Mouse (Mus musculus): ENCODE measurements around the gene Cog3. TPM values are rescaled to one million over a fixed set of nuclear protein-coding genes. Genes with fewer than 3 reads are reported as not detected.

Cog3 gene
- total RNA-seq, 1 experiment: 11.2 TPM

- Histone ChIP-seq H3K27ac (ENCODE audit: insufficient read depth, low read depth, low read length, poor library complexity, severe bottlenecking) (no peak overlapping the region), H3K36me3 (ENCODE audit: control insufficient read depth, insufficient read depth, low read length, poor library complexity, severe bottlenecking) (peaks cover 3% of the 10 kb centered on the region; the same call in 1 of the 2 replicates), H3K4me1 (ENCODE audit: control insufficient read depth in 2 of 2, insufficient read depth in 2 of 2, low read length in 2 of 2, poor library complexity in 1 of 2) (no peaks in the 10 kb centered on the region), H3K9me3 (ENCODE audit: control insufficient read depth, insufficient read depth, low read depth, low read length) (no peaks in the 10 kb centered on the region), H3K4me3 (ENCODE audit: insufficient read depth in 1 of 2, low read depth in 1 of 2, low read length in 2 of 2, poor library complexity in 1 of 2, severe bottlenecking in 1 of 2) (no peak overlapping the region), H3K9ac (ENCODE audit: insufficient read depth, low read depth, low read length, poor library complexity, severe bottlenecking) (no peak overlapping the region)
- DNase-seq (ENCODE audit: low read depth, low spot score): no peak
- TF ChIP-seq CHD2 (IDR thresholded peaks at IDR 0.05; ENCODE audit: low read depth, low read length) (no peak), HCFC1 (IDR thresholded peaks at IDR 0.05; ENCODE audit: borderline replicate concordance, insufficient read depth, low read length) (no peak), ZNF384 (IDR thresholded peaks at IDR 0.05; ENCODE audit: low read depth, low read length) (no peak), MAFK (IDR thresholded peaks at IDR 0.05; ENCODE audit: insufficient read depth, low read depth, low read length) (no peak), ZC3H11A (IDR thresholded peaks at IDR 0.05; ENCODE audit: borderline replicate concordance, low read depth, low read length) (no peak)
- in situ Hi-C loops (cut with MboI; ENCODE audit: low sequenced_read_pairs in 2 of 2, unreplicated experiment in 2 of 2): no loop called here
These were observed 45.3 kb downstream of the Cog3 start for GRCm38 (mm10) chr14:75708986-75709385.

- DNase-seq (ENCODE audit: low read depth, low spot score): no peak
- in situ Hi-C loops (cut with MboI; ENCODE audit: low sequenced_read_pairs in 2 of 2, unreplicated experiment in 2 of 2): no loop called here
These were observed 46.5 kb downstream of the Cog3 start for GRCm38 (mm10) chr14:75707771-75708170.

GRCm38 (mm10) chr14:75706647-75707046 is 47.7 kb downstream of the Cog3 start:
- H3K36me3 ChIP-seq (ENCODE audit: control insufficient read depth, insufficient read depth, low read length, poor library complexity, severe bottlenecking): peaks cover 11% of the 10 kb centered on the region
- H3K27ac ChIP-seq (ENCODE audit: insufficient read depth, low read depth, low read length, poor library complexity, severe bottlenecking): no peak overlapping the region
- H3K4me3 ChIP-seq (ENCODE audit: insufficient read depth in 1 of 2, low read depth in 1 of 2, low read length in 2 of 2, poor library complexity in 1 of 2, severe bottlenecking in 1 of 2): no peak overlapping the region
- no peak for DNase-seq (ENCODE audit: low read depth, low spot score)
- TF ChIP-seq CHD2 (IDR thresholded peaks at IDR 0.05; ENCODE audit: low read depth, low read length): no peak
- TF ChIP-seq MAFK (IDR thresholded peaks at IDR 0.05; ENCODE audit: insufficient read depth, low read depth, low read length): peak; percentile 90
- no peaks in the 10 kb centered on the region for H3K9me3 ChIP-seq (ENCODE audit: control insufficient read depth, insufficient read depth, low read depth, low read length)
- no peaks in the 10 kb centered on the region; a peak in 1 of 4 replicates for H3K4me1 ChIP-seq (ENCODE audit: control insufficient read depth in 2 of 2, insufficient read depth in 2 of 2, low read length in 2 of 2, poor library complexity in 1 of 2)
- in situ Hi-C loops (cut with MboI; ENCODE audit: low sequenced_read_pairs in 2 of 2, unreplicated experiment in 2 of 2): no loop called here
- H3K9ac ChIP-seq (ENCODE audit: insufficient read depth, low read depth, low read length, poor library complexity, severe bottlenecking): no peak overlapping the region

More at GRCm38 (mm10) chr14:75707771-75708170, 46.5 kb downstream of the Cog3 start:
- Histone ChIP-seq H3K4me1 (ENCODE audit: control insufficient read depth in 2 of 2, insufficient read depth in 2 of 2, low read length in 2 of 2, poor library complexity in 1 of 2) (no peaks in the 10 kb centered on the region; a peak in 1 of 4 replicates), H3K9ac (ENCODE audit: insufficient read depth, low read depth, low read length, poor library complexity, severe bottlenecking) (no peak overlapping the region), H3K36me3 (ENCODE audit: control insufficient read depth, insufficient read depth, low read length, poor library complexity, severe bottlenecking) (peaks cover 9% of the 10 kb centered on the region), H3K27ac (ENCODE audit: insufficient read depth, low read depth, low read length, poor library complexity, severe bottlenecking) (no peak overlapping the region), H3K9me3 (ENCODE audit: control insufficient read depth, insufficient read depth, low read depth, low read length) (no peaks in the 10 kb centered on the region), H3K4me3 (ENCODE audit: insufficient read depth in 1 of 2, low read depth in 1 of 2, low read length in 2 of 2, poor library complexity in 1 of 2, severe bottlenecking in 1 of 2) (no peak overlapping the region)
- TF ChIP-seq HCFC1 (IDR thresholded peaks at IDR 0.05; ENCODE audit: borderline replicate concordance, insufficient read depth, low read length) (no peak), ZNF384 (IDR thresholded peaks at IDR 0.05; ENCODE audit: low read depth, low read length) (no peak), MAFK (IDR thresholded peaks at IDR 0.05; ENCODE audit: insufficient read depth, low read depth, low read length) (no peak), ZC3H11A (IDR thresholded peaks at IDR 0.05; ENCODE audit: borderline replicate concordance, low read depth, low read length) (no peak), CHD2 (IDR thresholded peaks at IDR 0.05; ENCODE audit: low read depth, low read length) (no peak)

- Histone ChIP-seq H3K9ac (ENCODE audit: insufficient read depth, low read depth, low read length, poor library complexity, severe bottlenecking) (no peak overlapping the region), H3K4me3 (ENCODE audit: insufficient read depth in 1 of 2, low read depth in 1 of 2, low read length in 2 of 2, poor library complexity in 1 of 2, severe bottlenecking in 1 of 2) (no peak overlapping the region), H3K9me3 (ENCODE audit: control insufficient read depth, insufficient read depth, low read depth, low read length) (no peaks in the 10 kb centered on the region), H3K27ac (ENCODE audit: insufficient read depth, low read depth, low read length, poor library complexity, severe bottlenecking) (no peak overlapping the region), H3K4me1 (ENCODE audit: control insufficient read depth in 2 of 2, insufficient read depth in 2 of 2, low read length in 2 of 2, poor library complexity in 1 of 2) (no peaks in the 10 kb centered on the region; a peak in 1 of 4 replicates), H3K36me3 (ENCODE audit: control insufficient read depth, insufficient read depth, low read length, poor library complexity, severe bottlenecking) (peaks cover 5% of the 10 kb centered on the region)
- in situ Hi-C loops (cut with MboI; ENCODE audit: low sequenced_read_pairs in 2 of 2, unreplicated experiment in 2 of 2): no loop called here
- no peak for TF ChIP-seq MAFK (IDR thresholded peaks at IDR 0.05; ENCODE audit: insufficient read depth, low read depth, low read length)
- no peak for TF ChIP-seq ZC3H11A (IDR thresholded peaks at IDR 0.05; ENCODE audit: borderline replicate concordance, low read depth, low read length)
- no peak for TF ChIP-seq HCFC1 (IDR thresholded peaks at IDR 0.05; ENCODE audit: borderline replicate concordance, insufficient read depth, low read length)
- no peak for TF ChIP-seq CHD2 (IDR thresholded peaks at IDR 0.05; ENCODE audit: low read depth, low read length)
- TF ChIP-seq ZNF384 (IDR thresholded peaks at IDR 0.05; ENCODE audit: low read depth, low read length): no peak
- DNase-seq (ENCODE audit: low read depth, low spot score): no peak
These were observed 56.4 kb downstream of the Cog3 start for GRCm38 (mm10) chr14:75697928-75698327.

DNA sequence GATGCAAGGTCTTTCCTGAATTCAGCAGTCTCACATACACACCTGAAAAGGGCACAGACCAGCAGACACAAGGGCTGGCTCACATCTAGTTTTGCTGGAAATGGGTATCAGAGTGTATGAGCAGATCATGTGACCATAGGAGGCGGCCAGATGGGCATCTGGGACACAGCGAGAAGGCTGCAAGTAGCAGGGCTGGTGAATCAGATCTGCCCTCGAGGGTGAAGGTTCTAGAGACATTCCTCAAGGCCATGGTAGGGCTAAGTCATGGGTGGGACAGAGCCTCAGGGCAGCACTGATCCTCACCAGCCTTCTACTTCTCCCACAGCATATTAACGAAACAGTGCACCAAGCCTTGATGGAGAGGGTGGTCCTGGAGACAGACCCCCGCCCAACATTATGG is 58.2 kb downstream of the Cog3 start:
- no peak overlapping the region for H3K27ac ChIP-seq (ENCODE audit: insufficient read depth, low read depth, low read length, poor library complexity, severe bottlenecking)
- no peaks in the 10 kb centered on the region for H3K9me3 ChIP-seq (ENCODE audit: control insufficient read depth, insufficient read depth, low read depth, low read length)
- in situ Hi-C loops (cut with MboI; ENCODE audit: low sequenced_read_pairs in 2 of 2, unreplicated experiment in 2 of 2): no loop called here
- no peaks in the 10 kb centered on the region for H3K4me1 ChIP-seq (ENCODE audit: control insufficient read depth in 2 of 2, insufficient read depth in 2 of 2, low read length in 2 of 2, poor library complexity in 1 of 2)
- DNase-seq (ENCODE audit: low read depth, low spot score): no peak
- TF ChIP-seq CHD2 (IDR thresholded peaks at IDR 0.05; ENCODE audit: low read depth, low read length) (no peak), MAFK (IDR thresholded peaks at IDR 0.05; ENCODE audit: insufficient read depth, low read depth, low read length) (no peak), ZNF384 (IDR thresholded peaks at IDR 0.05; ENCODE audit: low read depth, low read length) (no peak)
- no peaks in the 10 kb centered on the region for H3K36me3 ChIP-seq (ENCODE audit: control insufficient read depth, insufficient read depth, low read length, poor library complexity, severe bottlenecking)
- H3K4me3 ChIP-seq (ENCODE audit: insufficient read depth in 1 of 2, low read depth in 1 of 2, low read length in 2 of 2, poor library complexity in 1 of 2, severe bottlenecking in 1 of 2): no peak overlapping the region
- no peak overlapping the region for H3K9ac ChIP-seq (ENCODE audit: insufficient read depth, low read depth, low read length, poor library complexity, severe bottlenecking)
